Mouse (Mus musculus) heart, embryonic 12.5 days (tissue): ENCODE measurements around the gene Foxa3. TPM values are rescaled to one million over a fixed set of nuclear protein-coding genes. Genes with fewer than 3 reads are reported as not detected.
"Not testable (repeated sequence)": the region's sequence is repeated elsewhere in the genome, so short reads cannot be mapped to it uniquely, and the experiment has no call there.

ENCODE experiments used
- ATAC-seq: fragments of 200-750 bp; cut with Nextera tagmentation; 2 replicates; pipeline ENCODE4 v1.8.0; 2017; ENCODE audit warnings: moderate TSS enrichment, moderate library complexity; ENCODE audit not compliant: insufficient number of reproducible peaks, low FRiP score
- H3K27ac ChIP-seq: fragments of 300-500 bp; sonication (generic); 2 replicates; pipeline ENCODE4 v1.5.1; 2016; ENCODE audit warnings: mild to moderate bottlenecking, moderate library complexity; ENCODE audit not compliant: poor library complexity, severe bottlenecking
- H3K27me3 ChIP-seq: fragments of 300-500 bp; sonication (generic); replicated peaks from 2 replicates; pipeline ENCODE4 v1.6.1; 2016; ENCODE audit warnings: mild to moderate bottlenecking, moderate library complexity
- H3K36me3 ChIP-seq: fragments of 300-500 bp; sonication (generic); 2 replicates; pipeline ENCODE4 v1.6.1; 2016; ENCODE audit warnings: mild to moderate bottlenecking, moderate library complexity
- H3K4me1 ChIP-seq: fragments of 300-500 bp; sonication (generic); replicated peaks from 2 replicates; pipeline ENCODE4 v1.6.1; 2016; ENCODE audit warnings: mild to moderate bottlenecking
- H3K4me2 ChIP-seq: fragments of 300-500 bp; sonication (generic); 2 replicates; pipeline ENCODE4 v1.6.1; 2016; ENCODE audit warnings: mild to moderate bottlenecking, moderate library complexity
- H3K4me3 ChIP-seq: fragments of 300-500 bp; sonication (generic); 2 replicates; pipeline ENCODE4 v1.5.1; 2016; ENCODE audit warnings: mild to moderate bottlenecking
- H3K9ac ChIP-seq: fragments of 300-500 bp; sonication (generic); 2 replicates; pipeline ENCODE4 v1.6.1; 2016; ENCODE audit warnings: mild to moderate bottlenecking, moderate library complexity
- H3K9me3 ChIP-seq: fragments of 300-500 bp; sonication (generic); replicated peaks from 2 replicates; pipeline ENCODE4 v1.6.1; 2016; ENCODE audit warnings: mild to moderate bottlenecking, moderate library complexity
- WGBS: fragments of 180-500 bp; shearing (Covaris S2); methylation state at CpG from one replicate; pipeline ENCODE4 v1.1.7; 2016; 5-methylcytosine and 5-hydroxymethylcytosine counted together
- polyA plus RNA-seq: library from polyadenylated mRNA; unstranded; fragments of >200 nt; fragmentation: Nextera tagmentation; extraction: Ambion mirVana; gene quantifications from 2 replicates; pipeline ENCODE4 v1.2.1, GENCODE M21; 2016

Foxa3 gene
- polyA plus RNA-seq, result 0.37 TPM in 1 of 2 replicates, not detected in the other

DNA sequence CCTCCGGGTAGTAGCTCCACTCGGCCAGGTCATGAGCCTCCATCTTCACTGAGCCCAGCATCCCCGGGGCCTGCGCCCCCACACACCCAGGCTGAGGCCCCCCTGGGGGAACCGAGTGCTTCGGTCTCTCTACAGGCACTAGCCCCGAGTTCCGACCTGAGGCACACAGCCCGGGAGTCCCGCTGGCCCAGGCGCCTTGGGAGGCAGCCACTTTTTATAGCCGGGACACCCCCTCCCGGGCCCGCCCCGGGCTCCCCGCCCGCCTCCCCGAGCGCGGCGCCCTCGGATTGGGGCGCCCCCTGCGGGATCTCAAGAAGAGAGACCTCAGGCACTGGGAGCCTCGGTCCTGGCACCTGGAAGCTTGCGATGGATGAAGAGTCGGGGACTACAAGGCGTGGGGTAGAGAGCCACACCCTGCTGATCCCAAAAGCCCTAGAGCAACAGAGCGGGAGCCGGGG lies at the start of gene Foxa3:
Foxa3 (minus strand) TSS at position 182 of the 458 bp plus-strand sequence.
- Histone ChIP-seq H3K9ac (peak within 1 kb of the TSS; percentile 92), H3K9me3 (no peaks in the 10 kb centered on the region), H3K4me1 (peaks cover 22% of the 10 kb centered on the region), H3K27ac (peak within 1 kb of the TSS; percentile 55), H3K4me3 (peak within 1 kb of the TSS; percentile 90), H3K36me3 (no peaks in the 10 kb centered on the region), H3K27me3 (peaks cover 39% of the 10 kb centered on the region), H3K4me2 (peak within 1 kb of the TSS; percentile 90)
- 2% methylated on average over 30 of the region's 30 CpGs for WGBS
- peak; percentile 33 for ATAC-seq

DNA sequence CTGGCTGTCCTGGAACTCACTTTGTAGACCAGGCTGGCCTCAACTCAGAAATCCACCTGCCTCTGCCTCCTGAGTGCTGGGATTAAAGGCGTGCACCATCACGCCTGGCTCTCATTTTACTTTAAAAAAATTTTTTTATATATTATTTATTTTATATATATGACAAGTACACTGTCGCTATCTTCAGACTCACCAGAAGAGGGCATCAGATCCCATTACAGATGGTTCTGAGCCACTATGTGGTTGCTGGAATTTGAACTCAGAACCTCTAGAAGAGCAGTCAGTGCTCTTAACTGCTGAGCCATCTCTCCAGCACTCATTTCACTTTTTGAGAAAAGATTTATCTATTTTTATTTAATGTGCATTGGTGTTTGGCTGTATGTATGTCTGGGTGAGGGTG lies 47.7 kb upstream of the Foxa3 start:
- ATAC-seq, H3K9me3 ChIP-seq: not testable (repeated sequence)
- WGBS, result 53% methylated on average over 3 of the region's 3 CpGs

DNA sequence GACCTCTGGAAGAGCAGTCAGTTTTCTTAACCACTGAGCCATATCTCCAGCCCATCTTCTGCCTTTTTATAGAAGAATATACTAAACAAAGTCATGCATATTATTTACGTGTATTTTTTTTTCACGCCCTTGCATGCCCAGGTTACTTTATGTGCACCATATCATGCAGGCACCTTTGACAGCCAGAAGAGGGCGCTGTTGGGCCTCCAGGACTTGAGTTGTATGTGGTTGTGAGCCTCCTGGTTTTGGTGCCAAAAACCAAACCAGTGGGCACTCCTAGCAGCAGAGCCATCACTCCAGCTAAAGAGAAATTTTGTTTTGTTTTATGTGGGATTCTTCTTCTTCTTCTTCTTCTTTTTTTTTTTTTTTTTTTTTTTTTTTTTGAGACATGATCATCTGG lies 46.2 kb upstream of the Foxa3 start:
- Histone ChIP-seq H3K4me3 (no peak overlapping the region), H3K4me1 (no peaks in the 10 kb centered on the region)

More for the DNA sequence above, 47.7 kb upstream of the Foxa3 start:
- H3K27ac ChIP-seq, H3K4me2 ChIP-seq, H3K4me3 ChIP-seq, H3K4me1 ChIP-seq, H3K36me3 ChIP-seq, H3K9ac ChIP-seq: not testable (repeated sequence)
- peaks cover 24% of the 10 kb centered on the region for H3K27me3 ChIP-seq

DNA sequence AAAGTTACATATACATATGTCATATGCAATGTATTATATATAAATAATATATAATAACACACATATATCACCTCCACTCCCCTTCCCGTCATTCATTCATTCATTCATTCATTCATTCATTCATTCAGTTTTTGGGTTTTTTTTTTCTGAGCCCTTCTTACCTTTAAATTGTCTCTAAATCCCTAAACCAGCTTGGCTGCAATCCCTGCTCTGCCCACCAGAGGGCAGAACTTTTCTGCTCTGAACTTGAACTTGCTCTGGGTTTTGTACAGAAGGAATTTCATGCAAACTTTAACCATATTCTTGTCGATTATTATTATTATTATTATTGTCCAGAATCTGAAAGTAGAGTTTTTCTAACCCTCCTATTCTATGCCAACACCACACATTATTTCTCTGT lies 45.4 kb upstream of the Foxa3 start:
- peaks cover 10% of the 10 kb centered on the region; the same call in 1 of the 2 replicates for H3K9me3 ChIP-seq
- H3K27me3 ChIP-seq, result peaks cover 47% of the 10 kb centered on the region
- H3K4me3 ChIP-seq, result no peak overlapping the region
- H3K36me3 ChIP-seq, result no peaks in the 10 kb centered on the region
- H3K9ac ChIP-seq, result no peak overlapping the region
- H3K4me2 ChIP-seq, result no peak overlapping the region
- WGBS, result 3% methylated on average over 2 of the region's 2 CpGs
- H3K27ac ChIP-seq, result no peak overlapping the region
- no peaks in the 10 kb centered on the region for H3K4me1 ChIP-seq
- no peak for ATAC-seq

More for the DNA sequence above, 46.2 kb upstream of the Foxa3 start:
- no peak overlapping the region for H3K27ac ChIP-seq
- ATAC-seq, result no peak
- no peak overlapping the region for H3K9ac ChIP-seq
- H3K27me3 ChIP-seq, result peaks cover 39% of the 10 kb centered on the region
- no peak overlapping the region for H3K4me2 ChIP-seq
- no peaks in the 10 kb centered on the region for H3K36me3 ChIP-seq
- WGBS, result 49% methylated on average over 3 of the region's 3 CpGs
- peaks cover 10% of the 10 kb centered on the region; the same call in 1 of the 2 replicates for H3K9me3 ChIP-seq

- peaks cover 49% of the 10 kb centered on the region for H3K27me3 ChIP-seq
- no peak for ATAC-seq
Observed at GRCm38 (mm10) chr7:19067935-19068334, 44.6 kb upstream of the Foxa3 start.

GRCm38 (mm10) chr7:19067063-19067462 lies 43.7 kb upstream of the Foxa3 start:
- ATAC-seq, result no peak
- no peaks in the 10 kb centered on the region for H3K4me1 ChIP-seq
- H3K4me3 ChIP-seq, result no peak overlapping the region
- H3K9me3 ChIP-seq, result peaks cover 10% of the 10 kb centered on the region; the same call in 1 of the 2 replicates
- no peak overlapping the region for H3K9ac ChIP-seq
- H3K4me2 ChIP-seq, result no peak overlapping the region
- WGBS, result 42% methylated on average over 14 of the region's 14 CpGs
- H3K27ac ChIP-seq, result no peak overlapping the region
- H3K27me3 ChIP-seq, result peaks cover 49% of the 10 kb centered on the region
- H3K36me3 ChIP-seq, result no peaks in the 10 kb centered on the region

More at GRCm38 (mm10) chr7:19067935-19068334, 44.6 kb upstream of the Foxa3 start:
- no peak overlapping the region for H3K9ac ChIP-seq
- 46% methylated on average over 14 of the region's 14 CpGs for WGBS
- H3K36me3 ChIP-seq, result no peaks in the 10 kb centered on the region
- H3K9me3 ChIP-seq, result peaks cover 10% of the 10 kb centered on the region; the same call in 1 of the 2 replicates
- H3K4me3 ChIP-seq, result no peak overlapping the region
- no peak overlapping the region for H3K4me2 ChIP-seq
- H3K27ac ChIP-seq, result no peak overlapping the region
- H3K4me1 ChIP-seq, result no peaks in the 10 kb centered on the region

GRCm38 (mm10) chr7:19065896-19066295 lies 42.6 kb upstream of the Foxa3 start:
- Histone ChIP-seq H3K27me3 (peaks cover 49% of the 10 kb centered on the region), H3K9me3 (peaks cover 10% of the 10 kb centered on the region; the same call in 1 of the 2 replicates), H3K36me3 (no peaks in the 10 kb centered on the region), H3K9ac (0 out of 2 replicates have a peak overlapping the region, but pooled peaks have one; percentile 2), H3K4me3 (peak overlapping the region; percentile 4; the same call in 1 of the 2 replicates), H3K4me1 (no peaks in the 10 kb centered on the region), H3K4me2 (no peak overlapping the region), H3K27ac (no peak overlapping the region)
- no peak for ATAC-seq
- WGBS, result 47% methylated on average over 13 of the region's 13 CpGs

DNA sequence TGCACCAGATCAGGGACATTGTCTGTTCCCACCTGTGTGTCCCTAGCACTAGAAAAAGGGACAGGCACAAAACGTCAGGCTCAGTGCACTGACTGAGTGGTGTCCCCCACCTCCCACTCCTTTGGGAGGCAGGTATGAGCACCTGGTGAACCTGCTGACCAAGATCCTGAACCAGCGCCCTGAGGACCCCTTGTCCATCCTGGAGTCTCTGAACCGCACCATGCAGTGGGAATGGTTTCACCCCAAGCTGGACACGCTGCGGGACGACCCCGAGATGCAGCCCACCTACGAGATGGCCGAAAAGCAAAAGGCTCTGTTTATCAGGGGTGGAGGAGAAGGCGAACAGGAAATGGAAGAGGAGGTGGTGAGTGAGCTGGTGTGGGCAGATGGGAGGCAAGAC lies 34.1 kb upstream of the Foxa3 start:
- WGBS, result 75% methylated on average over 10 of the region's 10 CpGs
- Histone ChIP-seq H3K27me3 (no peaks in the 10 kb centered on the region), H3K4me1 (0 out of 2 replicates have a peak, but pooled peaks cover 8% of the 10 kb centered on the region), H3K4me3 (no peak overlapping the region), H3K9ac (no peak overlapping the region), H3K4me2 (no peak overlapping the region), H3K27ac (no peak overlapping the region), H3K9me3 (peaks cover 7% of the 10 kb centered on the region; the same call in 1 of the 2 replicates), H3K36me3 (peaks cover 24% of the 10 kb centered on the region)
- ATAC-seq, result no peak

DNA sequence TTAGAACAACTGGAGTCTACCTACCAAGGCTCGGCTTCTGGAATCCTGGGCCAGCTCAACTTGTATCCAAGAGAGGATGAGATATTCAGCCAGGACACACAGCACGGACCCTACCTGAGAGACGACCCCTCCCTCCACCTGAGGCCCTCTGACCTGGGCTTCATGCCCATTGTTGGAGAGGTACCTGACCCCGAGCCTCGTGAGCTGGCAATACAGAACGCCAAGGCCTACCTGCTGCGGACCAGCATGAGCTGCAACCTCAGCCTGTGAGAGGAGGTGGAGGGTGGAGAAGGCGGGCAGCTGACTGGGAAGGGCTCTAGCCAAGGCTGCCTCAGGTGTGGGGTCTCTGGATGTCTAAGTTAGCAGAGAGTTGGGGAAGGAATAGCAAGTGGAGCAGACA lies 31.8 kb upstream of the Foxa3 start:
- no peak for ATAC-seq
- H3K27me3 ChIP-seq, result no peaks in the 10 kb centered on the region
- peaks cover 7% of the 10 kb centered on the region; the same call in 1 of the 2 replicates for H3K9me3 ChIP-seq
- no peak overlapping the region for H3K9ac ChIP-seq
- H3K4me2 ChIP-seq, result no peak overlapping the region
- WGBS, result 87% methylated on average over 8 of the region's 8 CpGs
- H3K27ac ChIP-seq, result no peak overlapping the region
- H3K4me1 ChIP-seq, result 0 out of 2 replicates have a peak, but pooled peaks cover 8% of the 10 kb centered on the region
- peaks cover 45% of the 10 kb centered on the region for H3K36me3 ChIP-seq
- H3K4me3 ChIP-seq, result no peak overlapping the region

GRCm38 (mm10) chr7:19054777-19055076 lies 31.4 kb upstream of the Foxa3 start:
- Histone ChIP-seq H3K4me1 (0 out of 2 replicates have a peak, but pooled peaks cover 8% of the 10 kb centered on the region), H3K36me3 (peaks cover 49% of the 10 kb centered on the region), H3K27me3 (no peaks in the 10 kb centered on the region), H3K4me2 (peak overlapping the region; percentile 56), H3K27ac (no peak overlapping the region), H3K4me3 (peak overlapping the region; percentile 14; the same call in 1 of the 2 replicates), H3K9ac (0 out of 2 replicates have a peak overlapping the region, but pooled peaks have one; percentile 27), H3K9me3 (peaks cover 7% of the 10 kb centered on the region; the same call in 1 of the 2 replicates)
- WGBS, result 72% methylated on average over 9 of the region's 9 CpGs
- ATAC-seq, result no peak

- ATAC-seq, result no peak
- H3K4me3 ChIP-seq, result peak within 1 kb of the TSS; percentile 14; the same call in 1 of the 2 replicates
- no peak within 1 kb of the TSS for H3K27ac ChIP-seq
Observed at GRCm38 (mm10) chr7:19054047-19054776, 30.9 kb upstream of the Foxa3 start, which contains the start of gene Rsph6a. Gene Rsph6a, plus strand, starts transcription at chr7:19054690.

More at GRCm38 (mm10) chr7:19054047-19054776, 30.9 kb upstream of the Foxa3 start, which contains the start of gene Rsph6a:
- Histone ChIP-seq H3K36me3 (peaks cover 54% of the 10 kb centered on the region), H3K27me3 (no peaks in the 10 kb centered on the region), H3K9ac (0 out of 2 replicates have a peak within 1 kb of the TSS, but pooled peaks have one; percentile 27), H3K4me1 (0 out of 2 replicates have a peak, but pooled peaks cover 8% of the 10 kb centered on the region), H3K4me2 (peak within 1 kb of the TSS; percentile 56), H3K9me3 (peaks cover 7% of the 10 kb centered on the region; the same call in 1 of the 2 replicates)
- 36% methylated on average over 33 of the region's 33 CpGs for whole genome bisulfite sequencing
